Mouse (Mus musculus) neural tube, embryonic 12.5 days (tissue): Measurements from ENCODE around the gene Med13l. TPM values are rescaled to one million over a fixed set of nuclear protein-coding genes. Genes with fewer than 3 reads are reported as not detected.

Experiments used
- ATAC-seq: fragments of 200-750 bp; cut with Nextera tagmentation; 2 replicates; pipeline ENCODE4 v1.8.0; 2017; ENCODE audit warnings: low read depth, mild to moderate bottlenecking, moderate TSS enrichment, moderate library complexity; ENCODE audit not compliant: low FRiP score
- H3K27ac ChIP-seq: fragments of 300-500 bp; sonication (generic); 2 replicates; pipeline ENCODE4 v1.5.1; 2016
- H3K27me3 ChIP-seq: fragments of 300-500 bp; sonication (generic); replicated peaks from 2 replicates; pipeline ENCODE4 v1.6.1; 2016; ENCODE audit warnings: mild to moderate bottlenecking
- H3K36me3 ChIP-seq: fragments of 300-500 bp; sonication (generic); 2 replicates; pipeline ENCODE4 v1.6.1; 2016; ENCODE audit warnings: mild to moderate bottlenecking
- H3K4me1 ChIP-seq: fragments of 300-500 bp; sonication (generic); 2 replicates; pipeline ENCODE4 v1.6.1; 2016
- H3K4me2 ChIP-seq: fragments of 300-500 bp; sonication (generic); replicated peaks from 2 replicates; pipeline ENCODE4 v1.6.1; 2016; ENCODE audit warnings: mild to moderate bottlenecking
- H3K4me3 ChIP-seq: fragments of 300-500 bp; sonication (generic); 2 replicates; pipeline ENCODE4 v1.5.1; 2016
- H3K9ac ChIP-seq: fragments of 300-500 bp; sonication (generic); 2 replicates; pipeline ENCODE4 v1.6.1; 2016; ENCODE audit warnings: mild to moderate bottlenecking
- H3K9me3 ChIP-seq: fragments of 300-500 bp; sonication (generic); 2 replicates; pipeline ENCODE4 v1.6.1; 2016; ENCODE audit warnings: mild to moderate bottlenecking
- WGBS: fragments of 180-500 bp; shearing (Covaris S2); methylation state at CpG from one replicate; pipeline ENCODE4 v1.1.7; 2016; 5-methylcytosine and 5-hydroxymethylcytosine counted together
- polyA plus RNA-seq: library from polyadenylated mRNA; unstranded; fragments of >200 nt; fragmentation: Nextera tagmentation; extraction: Ambion mirVana; gene quantifications from 2 replicates; pipeline ENCODE4 v1.2.1, GENCODE M21; 2016

The Med13l gene
- polyA plus RNA-seq, 1 experiment from 2014 or later, result 14.8 TPM

DNA sequence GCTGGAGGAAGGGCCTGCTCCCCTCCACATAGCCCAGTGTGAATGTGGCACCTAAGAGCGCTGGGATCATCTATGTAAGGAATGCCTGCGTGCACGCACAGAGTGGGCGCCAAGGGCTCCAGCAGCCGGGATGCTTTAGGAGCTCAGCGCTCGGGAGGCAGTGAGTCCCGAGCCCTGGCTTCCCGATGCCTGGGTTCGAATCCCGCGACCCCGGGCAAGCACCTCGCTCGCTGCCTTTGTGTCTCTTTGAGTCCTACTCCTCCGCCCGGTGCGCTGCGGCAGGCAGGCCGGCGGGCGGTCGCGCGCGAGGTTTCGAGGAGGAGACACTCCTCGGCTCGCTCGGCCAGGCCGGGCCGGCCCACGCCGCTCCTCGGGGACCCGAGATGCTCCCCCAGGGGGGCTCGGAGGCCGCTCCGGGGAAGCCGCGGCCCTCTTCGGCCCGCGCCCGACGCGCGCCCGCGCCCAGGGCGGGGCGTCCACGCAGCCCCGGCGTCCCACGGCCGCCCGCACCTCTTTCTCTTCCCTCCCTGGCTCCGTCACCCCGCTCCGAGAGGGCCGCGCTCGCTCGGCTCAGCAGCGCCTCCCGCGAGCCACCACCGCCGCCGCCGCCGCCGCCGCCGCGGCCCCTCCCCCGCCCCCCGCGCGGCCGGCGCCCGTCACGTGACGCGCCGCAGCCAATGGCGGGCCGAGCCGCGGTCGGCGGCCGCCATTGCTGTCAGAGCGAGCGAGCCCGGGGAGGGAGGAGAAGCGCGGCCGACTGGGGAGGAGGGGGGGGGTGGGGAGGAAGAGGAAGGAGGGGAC lies 695 bp upstream of the Med13l start:
- peaks cover 23% of the 10 kb centered on the region for H3K4me1 ChIP-seq
- H3K9me3 ChIP-seq, result no peaks in the 10 kb centered on the region
- no peaks in the 10 kb centered on the region for H3K36me3 ChIP-seq
- H3K9ac ChIP-seq, result peak overlapping the region; percentile 90
- peak overlapping the region; percentile 81 for H3K4me3 ChIP-seq
- peak overlapping the region; percentile 71 for H3K4me2 ChIP-seq
- no peaks in the 10 kb centered on the region for H3K27me3 ChIP-seq
- peak overlapping the region; percentile 93 for H3K27ac ChIP-seq
- peak; percentile 90 for ATAC-seq
- under 1% methylated on average over 61 of the region's 101 CpGs for WGBS

DNA sequence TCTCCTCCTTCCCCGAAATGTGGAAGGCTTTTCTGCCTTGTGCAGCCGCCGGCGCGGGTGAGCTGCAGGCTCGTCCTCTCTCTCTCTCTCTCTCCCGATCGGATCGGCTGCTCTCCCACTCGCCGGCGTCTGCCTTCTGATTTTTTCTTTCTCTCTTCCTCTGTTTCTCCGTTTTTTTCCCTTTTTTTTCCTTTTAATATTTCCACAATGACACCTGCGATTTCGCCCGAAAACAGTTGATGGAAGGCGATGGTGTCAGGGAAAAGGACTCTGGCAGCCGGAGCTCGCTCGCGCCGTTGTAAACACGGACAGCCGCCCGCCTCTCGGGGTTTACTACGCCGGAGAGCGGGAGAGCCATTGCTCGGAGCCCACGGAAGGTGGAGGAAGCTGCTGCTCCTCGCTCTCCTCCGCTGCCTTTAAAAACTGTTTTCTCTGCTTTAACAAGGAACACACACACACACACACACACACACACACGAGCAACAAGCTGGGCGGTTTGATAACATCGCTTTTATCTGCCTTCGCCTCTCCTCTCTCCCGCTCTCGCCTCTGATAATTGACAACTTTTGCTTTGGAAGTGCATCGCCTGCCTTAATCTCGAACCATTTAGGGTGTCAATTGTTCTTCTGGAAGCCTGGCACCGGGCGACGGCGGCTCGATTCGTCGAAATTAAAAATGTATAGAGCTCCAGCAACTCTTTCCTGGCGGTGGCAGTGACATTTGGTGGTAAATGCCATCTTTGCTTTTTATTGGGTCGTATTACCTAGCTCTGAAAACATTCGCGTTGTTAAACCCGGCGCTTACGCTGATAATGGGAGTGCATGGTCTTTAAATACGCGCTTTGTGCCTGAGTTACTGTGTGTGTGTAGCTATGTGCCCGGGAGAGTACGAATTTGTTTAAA lies 858 bp downstream of the Med13l start:
- H3K9me3 ChIP-seq, result no peaks in the 10 kb centered on the region
- H3K27ac ChIP-seq, result peak overlapping the region; percentile 78
- H3K36me3 ChIP-seq, result no peaks in the 10 kb centered on the region
- ATAC-seq, result no peak
- peak overlapping the region; percentile 68 for H3K4me2 ChIP-seq
- H3K27me3 ChIP-seq, result no peaks in the 10 kb centered on the region
- H3K4me1 ChIP-seq, result peaks cover 34% of the 10 kb centered on the region
- H3K9ac ChIP-seq, result peak overlapping the region; percentile 90
- H3K4me3 ChIP-seq, result peak overlapping the region; percentile 81
- WGBS, result under 1% methylated on average over 59 of the region's 59 CpGs

DNA sequence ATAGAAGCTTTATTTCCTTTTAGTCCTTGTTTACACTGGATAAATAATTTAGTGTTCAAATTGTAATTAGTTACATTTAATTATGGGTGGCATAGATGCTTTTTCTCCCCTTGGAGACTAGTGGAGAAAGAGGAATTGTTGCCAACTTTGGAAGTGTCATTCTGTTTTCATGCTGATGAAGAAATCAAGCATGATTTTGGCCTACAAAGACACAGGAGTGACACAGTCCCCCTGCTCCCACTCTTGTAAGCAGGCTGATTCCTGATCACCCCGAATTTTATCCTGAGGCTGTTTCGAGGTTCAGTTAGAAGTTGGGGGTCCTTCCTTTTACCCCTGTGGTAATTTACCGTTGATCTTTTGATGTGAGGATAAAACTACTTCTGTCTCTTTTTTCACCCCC lies 1.7 kb downstream of the Med13l start:
- Histone ChIP-seq H3K4me1 (peaks cover 42% of the 10 kb centered on the region), H3K36me3 (no peaks in the 10 kb centered on the region), H3K27me3 (no peaks in the 10 kb centered on the region), H3K9ac (no peak overlapping the region), H3K4me2 (peak overlapping the region; percentile 68), H3K27ac (no peak overlapping the region), H3K9me3 (no peaks in the 10 kb centered on the region), H3K4me3 (peak overlapping the region; percentile 81)
- ATAC-seq, result no peak
- 23% methylated on average over 3 of the region's 3 CpGs for WGBS

DNA sequence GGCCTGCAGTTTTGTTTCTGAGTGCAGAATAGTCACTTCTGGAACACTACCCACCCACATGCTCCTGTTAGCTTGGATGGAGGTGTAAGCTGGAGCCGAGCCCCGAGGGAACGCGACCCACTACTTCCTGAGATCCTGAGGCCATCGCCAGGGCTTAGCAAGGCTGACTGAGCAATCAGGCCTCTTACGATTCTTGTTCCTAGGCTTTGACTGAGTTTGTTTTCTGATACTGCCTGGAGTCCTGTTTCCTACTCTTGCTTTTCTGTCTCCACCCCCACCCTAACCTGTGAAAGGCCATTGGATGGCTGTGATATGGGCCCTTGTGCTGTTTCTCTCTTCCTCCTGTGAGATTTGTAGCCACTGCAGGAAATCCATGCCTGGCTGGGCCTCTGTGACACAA lies 3.1 kb downstream of the Med13l start:
- peaks cover 56% of the 10 kb centered on the region for H3K4me1 ChIP-seq
- H3K4me2 ChIP-seq, result peak overlapping the region; percentile 30; the same call in 1 of the 2 replicates
- no peak overlapping the region for H3K4me3 ChIP-seq

DNA sequence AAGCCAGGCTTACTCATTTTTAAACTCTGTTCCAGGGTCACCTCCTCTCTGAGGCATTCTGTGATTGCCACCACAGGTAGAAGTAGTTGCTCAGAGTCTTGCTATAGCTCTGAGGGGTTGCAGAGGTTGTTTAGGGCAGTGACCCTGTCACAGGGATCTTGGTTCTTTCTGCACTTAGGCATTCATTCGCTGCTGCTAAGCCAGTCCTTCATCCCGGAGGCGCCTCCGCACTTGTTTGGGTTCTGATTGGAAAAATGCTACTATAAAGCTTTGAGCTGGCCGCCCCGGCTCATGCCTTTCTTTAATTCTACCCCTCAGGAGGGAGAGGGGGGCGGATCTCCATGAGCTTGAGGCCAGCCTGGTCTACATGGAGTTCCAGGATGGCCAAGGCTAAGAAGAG lies 6.9 kb downstream of the Med13l start:
- peak overlapping the region; percentile 24; the same call in 1 of the 2 replicates for H3K4me2 ChIP-seq
- no peak for ATAC-seq
- no peak overlapping the region for H3K9ac ChIP-seq
- no peaks in the 10 kb centered on the region for H3K9me3 ChIP-seq
- peaks cover 75% of the 10 kb centered on the region for H3K4me1 ChIP-seq
- H3K36me3 ChIP-seq, result no peaks in the 10 kb centered on the region
- H3K27me3 ChIP-seq, result no peaks in the 10 kb centered on the region
- no peak overlapping the region for H3K4me3 ChIP-seq
- WGBS, result 16% methylated on average over 7 of the region's 7 CpGs
- no peak overlapping the region for H3K27ac ChIP-seq

More for the DNA sequence above, 3.1 kb downstream of the Med13l start:
- H3K9me3 ChIP-seq, result no peaks in the 10 kb centered on the region
- 39% methylated on average over 6 of the region's 6 CpGs for WGBS
- no peak overlapping the region for H3K9ac ChIP-seq
- H3K27ac ChIP-seq, result no peak overlapping the region
- H3K27me3 ChIP-seq, result no peaks in the 10 kb centered on the region
- H3K36me3 ChIP-seq, result no peaks in the 10 kb centered on the region
- no peak for ATAC-seq

DNA sequence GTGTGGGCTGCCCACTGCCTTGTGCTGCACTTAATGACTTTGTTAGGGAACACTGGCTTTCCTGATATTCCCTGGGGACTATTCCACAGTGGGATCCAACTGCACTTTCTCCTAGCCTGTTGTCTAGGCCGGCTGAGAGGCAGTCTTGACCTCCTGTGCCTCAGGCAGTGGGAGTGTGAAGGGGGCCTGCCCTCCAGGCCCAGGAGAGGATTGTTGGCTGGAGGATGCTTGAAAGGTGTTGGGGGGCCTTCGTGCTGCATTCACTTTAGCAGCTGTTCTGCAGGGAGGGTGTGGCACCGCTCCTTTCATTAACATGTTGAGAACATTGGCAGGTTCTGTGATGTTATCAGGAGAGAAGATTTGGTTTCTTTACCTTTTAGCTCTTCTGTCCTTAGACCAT lies 8.5 kb downstream of the Med13l start:
- no peaks in the 10 kb centered on the region for H3K27me3 ChIP-seq
- H3K9ac ChIP-seq, result 0 out of 2 replicates have a peak overlapping the region, but pooled peaks have one; percentile 29
- ATAC-seq, result no peak
- WGBS, result 41% methylated on average over 3 of the region's 3 CpGs
- no peak overlapping the region for H3K4me3 ChIP-seq
- no peaks in the 10 kb centered on the region for H3K9me3 ChIP-seq
- peaks cover 71% of the 10 kb centered on the region for H3K4me1 ChIP-seq
- no peaks in the 10 kb centered on the region for H3K36me3 ChIP-seq
- H3K4me2 ChIP-seq, result no peak overlapping the region
- no peak overlapping the region for H3K27ac ChIP-seq

DNA sequence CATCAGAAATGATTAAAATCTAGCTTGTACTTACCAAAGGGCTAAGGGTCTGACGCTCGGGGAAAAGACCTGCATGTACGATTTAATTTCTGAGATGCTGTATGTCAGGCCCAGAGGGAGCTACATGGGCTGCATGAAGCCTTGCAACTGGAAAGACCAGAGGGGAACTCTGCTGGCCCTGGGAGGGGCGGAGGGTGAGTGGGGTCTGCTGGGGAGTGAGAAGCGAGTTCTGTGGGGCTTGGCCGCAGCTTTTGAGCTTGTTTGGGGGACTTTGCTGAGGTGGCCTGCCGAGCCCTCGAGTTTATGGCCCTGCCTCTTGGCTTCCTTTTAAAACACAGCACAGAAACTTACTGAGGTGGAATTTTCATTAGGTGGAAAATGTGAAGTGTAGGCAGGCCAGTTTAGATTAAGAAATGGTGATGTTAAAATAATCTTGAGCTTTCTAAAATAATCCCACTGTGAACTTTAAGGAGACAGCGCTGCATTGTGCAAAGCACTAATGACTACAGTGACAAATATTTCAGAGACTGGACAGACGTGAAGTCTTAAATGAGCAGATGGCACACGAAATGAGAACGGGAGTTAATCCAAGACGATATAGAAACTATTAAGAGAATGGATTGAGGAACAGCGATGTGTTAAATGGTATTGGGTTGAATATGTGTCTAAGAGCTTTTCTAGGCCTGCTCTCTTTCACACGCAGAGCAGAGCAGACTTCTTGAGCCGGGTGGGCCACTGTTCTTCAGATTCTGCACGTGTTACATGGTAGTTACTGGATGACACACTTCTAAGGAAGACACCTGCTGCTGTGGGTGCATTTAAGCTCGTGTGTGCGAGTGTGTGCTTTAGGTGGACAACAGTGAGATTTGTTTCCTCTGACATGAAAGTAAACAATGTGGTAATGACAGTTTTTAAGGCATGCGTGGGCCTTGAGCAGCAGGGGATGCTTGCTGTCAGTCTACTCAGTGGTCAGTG lies 9.4 kb downstream of the Med13l start:
- H3K36me3 ChIP-seq, result no peaks in the 10 kb centered on the region
- 0 out of 2 replicates have a peak overlapping the region, but pooled peaks have one; percentile 8 for H3K9ac ChIP-seq
- H3K4me2 ChIP-seq, result no peak overlapping the region
- no peak for ATAC-seq
- H3K9me3 ChIP-seq, result no peaks in the 10 kb centered on the region
- H3K27ac ChIP-seq, result no peak overlapping the region
- no peak overlapping the region for H3K4me3 ChIP-seq
- H3K4me1 ChIP-seq, result peaks cover 76% of the 10 kb centered on the region
- no peaks in the 10 kb centered on the region for H3K27me3 ChIP-seq
- 44% methylated on average over 20 of the region's 20 CpGs for WGBS

DNA sequence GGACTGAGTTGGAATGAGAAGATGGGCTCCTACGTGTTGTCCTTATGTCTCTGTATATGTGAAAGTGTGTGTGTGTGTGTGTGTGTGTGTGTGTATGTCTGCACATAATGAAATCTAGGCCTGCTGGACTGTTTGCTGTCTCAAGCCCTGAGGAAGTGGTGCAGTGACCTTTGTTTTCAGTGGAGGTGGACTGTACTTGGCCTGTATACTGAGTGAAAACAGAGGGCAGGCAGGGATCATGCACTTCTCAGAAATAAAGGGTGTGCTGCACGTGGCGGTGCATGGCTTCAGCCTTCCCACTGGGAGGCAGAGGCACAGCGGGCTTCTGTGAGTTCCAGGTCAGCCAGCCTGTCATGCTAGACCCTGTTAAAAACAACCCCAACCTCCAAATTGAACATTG lies 11.0 kb downstream of the Med13l start:
- Histone ChIP-seq H3K4me3 (no peak overlapping the region), H3K9ac (no peak overlapping the region), H3K36me3 (no peaks in the 10 kb centered on the region), H3K4me1 (peaks cover 73% of the 10 kb centered on the region), H3K4me2 (no peak overlapping the region), H3K27ac (no peak overlapping the region), H3K27me3 (no peaks in the 10 kb centered on the region), H3K9me3 (no peaks in the 10 kb centered on the region)
- no peak for ATAC-seq
- WGBS, result 39% methylated on average over 4 of the region's 4 CpGs

DNA sequence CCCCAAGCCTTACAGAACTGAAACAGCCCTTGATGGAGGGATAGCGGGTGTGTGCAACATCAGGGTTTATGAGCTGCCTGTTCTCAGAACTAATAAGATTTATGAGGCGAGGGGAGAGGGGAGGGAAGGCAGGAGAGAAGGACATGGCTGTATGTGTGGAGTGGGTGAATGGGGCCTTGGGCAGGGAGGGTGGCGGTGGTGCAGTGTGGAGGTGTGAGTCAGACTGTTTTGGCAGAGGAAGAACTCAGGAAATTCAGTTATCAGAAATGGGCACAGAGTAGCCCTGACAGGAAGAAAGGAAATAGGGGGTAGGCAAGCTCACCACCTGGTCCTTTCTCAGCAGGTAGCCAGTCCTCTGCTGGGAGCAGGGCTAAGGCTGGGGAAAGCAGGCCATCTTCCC lies 13.8 kb downstream of the Med13l start:
- Histone ChIP-seq H3K9ac (0 out of 2 replicates have a peak overlapping the region, but pooled peaks have one; percentile 5), H3K4me2 (no peak overlapping the region), H3K4me3 (no peak overlapping the region), H3K27me3 (no peaks in the 10 kb centered on the region), H3K36me3 (no peaks in the 10 kb centered on the region), H3K4me1 (peaks cover 60% of the 10 kb centered on the region), H3K9me3 (no peaks in the 10 kb centered on the region), H3K27ac (no peak overlapping the region)
- WGBS, result 21% methylated on average over 3 of the region's 3 CpGs
- ATAC-seq, result no peak

DNA sequence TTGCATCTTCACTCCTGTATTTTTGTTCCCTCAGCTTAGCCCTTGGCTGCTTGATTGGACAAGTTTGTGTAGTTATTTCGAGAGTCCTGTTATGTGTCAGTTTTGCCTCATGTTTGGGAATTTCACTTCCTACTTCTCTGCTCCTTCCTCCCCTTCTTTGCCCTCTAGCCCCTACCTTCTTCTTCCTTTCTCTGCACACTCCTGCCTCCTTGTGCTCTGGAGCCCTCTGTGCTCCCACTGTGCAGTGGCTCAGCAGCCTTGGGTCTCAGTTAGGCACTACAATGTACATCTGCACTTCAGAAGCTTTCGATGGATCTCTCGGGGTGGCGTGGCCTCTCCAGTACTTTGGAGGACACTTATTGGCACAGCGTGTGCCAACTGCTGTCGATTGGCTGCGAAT lies 14.5 kb downstream of the Med13l start:
- H3K4me2 ChIP-seq, result no peak overlapping the region

DNA sequence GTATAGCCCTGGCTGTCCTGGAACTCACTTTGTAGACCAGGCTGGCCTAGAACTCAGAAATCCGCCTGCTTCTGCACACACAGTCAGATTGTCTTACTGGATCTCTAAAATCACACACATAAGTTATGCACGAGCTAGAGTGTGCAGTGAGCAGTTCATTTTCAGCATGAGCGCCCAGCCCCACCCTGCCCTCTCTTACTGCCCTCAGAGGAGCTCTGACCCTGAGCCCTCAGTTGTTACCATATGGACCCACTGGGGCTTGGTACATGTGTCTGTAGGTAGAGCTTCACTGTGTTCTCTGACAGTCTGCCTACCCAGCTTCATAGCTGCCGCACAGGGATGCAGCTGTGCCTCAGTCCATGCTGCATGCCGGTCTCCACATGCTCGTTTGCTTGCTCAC lies 15.4 kb downstream of the Med13l start:
- no peak for ATAC-seq

More for the DNA sequence above, 14.5 kb downstream of the Med13l start:
- peaks cover 55% of the 10 kb centered on the region for H3K4me1 ChIP-seq
- H3K27ac ChIP-seq, result no peak overlapping the region
- no peaks in the 10 kb centered on the region for H3K27me3 ChIP-seq
- H3K4me3 ChIP-seq, result no peak overlapping the region
- H3K36me3 ChIP-seq, result no peaks in the 10 kb centered on the region
- no peak overlapping the region for H3K9ac ChIP-seq
- no peak for ATAC-seq
- WGBS, result 66% methylated on average over 7 of the region's 7 CpGs
- H3K9me3 ChIP-seq, result no peaks in the 10 kb centered on the region

More for the DNA sequence above, 15.4 kb downstream of the Med13l start:
- Histone ChIP-seq H3K27ac (no peak overlapping the region), H3K4me3 (no peak overlapping the region), H3K9ac (no peak overlapping the region), H3K9me3 (no peaks in the 10 kb centered on the region), H3K36me3 (no peaks in the 10 kb centered on the region), H3K27me3 (no peaks in the 10 kb centered on the region), H3K4me2 (no peak overlapping the region), H3K4me1 (peaks cover 46% of the 10 kb centered on the region)
- WGBS, result 43% methylated on average over 6 of the region's 6 CpGs
